Mouse (Mus musculus) CH12.LX (cell line): Measurements from ENCODE around the gene Tmem139.

Source experiments
- CTCF ChIP-seq, 2 experiments: IDR thresholded peaks in 1 of 2; conservative IDR thresholded peaks in 1 of 2; 2 replicates each; pipeline ENCODE4 v1.5.1; 2011 to 2012; ENCODE audit warnings: low read depth in 2 of 2, low read length in 2 of 2, improper control_type of control experiment in 1 of 2, inconsistent platforms in 1 of 2, mild to moderate bottlenecking in 1 of 2, moderate library complexity in 1 of 2
- EP300 ChIP-seq: IDR thresholded peaks from 2 replicates; pipeline ENCODE4 v1.6.1; 2011; ENCODE audit warnings: low read length, improper control_type of control experiment
- MAZ ChIP-seq: IDR thresholded peaks from 2 replicates; pipeline ENCODE4 v1.6.1; 2012; ENCODE audit warnings: low read depth, mild to moderate bottlenecking, inconsistent platforms, low read length, improper control_type of control experiment, moderate library complexity
- MYC ChIP-seq: IDR thresholded peaks from 2 replicates; pipeline ENCODE4 v1.6.1; 2011; ENCODE audit warnings: low read depth, mild to moderate bottlenecking, improper control_type of control experiment, low read length
- NRF1 ChIP-seq: IDR thresholded peaks from 2 replicates; pipeline ENCODE4 v1.6.1; 2014; ENCODE audit warnings: low read depth, mild to moderate bottlenecking, inconsistent platforms, low read length, improper control_type of control experiment, moderate library complexity
- POLR2A ChIP-seq: IDR thresholded peaks from 2 replicates; pipeline ENCODE4 v1.6.1; 2011; ENCODE audit warnings: low read depth, mild to moderate bottlenecking, improper control_type of control experiment, low read length
- POLR2AphosphoS2 ChIP-seq: IDR thresholded peaks from 2 replicates; pipeline ENCODE4 v1.6.1; 2011; ENCODE audit warnings: low read depth, low read length, improper control_type of control experiment
- SIN3A ChIP-seq: IDR thresholded peaks from 2 replicates; pipeline ENCODE4 v1.6.1; 2012; ENCODE audit warnings: low read length, improper control_type of control experiment, inconsistent platforms
- TCF12 ChIP-seq: IDR thresholded peaks from 2 replicates; pipeline ENCODE4 v1.6.1; 2014; ENCODE audit warnings: low read depth, mild to moderate bottlenecking, inconsistent platforms, low read length, improper control_type of control experiment
- ZC3H11A ChIP-seq: IDR thresholded peaks from 2 replicates; pipeline ENCODE4 v1.6.1; 2012; ENCODE audit warnings: low read depth, mild to moderate bottlenecking, inconsistent platforms, low read length, improper control_type of control experiment
- ZKSCAN1 ChIP-seq: IDR thresholded peaks from 2 replicates; pipeline ENCODE4 v1.6.1; 2012; ENCODE audit warnings: low read depth, inconsistent platforms, low read length, improper control_type of control experiment, borderline replicate concordance

DNA sequence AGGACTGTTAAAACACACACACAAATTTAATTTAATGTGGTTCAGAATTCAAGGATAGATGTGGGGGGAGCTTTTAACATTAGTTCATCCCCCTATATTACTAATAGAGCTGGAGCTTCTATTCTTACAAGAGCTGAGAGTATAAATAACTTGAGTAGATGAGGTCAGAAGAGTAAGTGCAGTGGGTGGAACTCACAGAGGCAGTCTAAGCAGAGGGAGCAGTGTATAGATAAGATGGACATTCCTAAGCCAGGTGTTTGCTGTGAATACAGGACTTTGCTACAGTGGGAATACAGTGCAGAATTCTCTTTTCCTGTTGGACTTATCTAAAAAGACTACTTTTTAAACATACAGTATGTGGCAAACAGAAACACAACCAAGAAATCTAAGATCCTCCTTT is 9.0 kb downstream of the Tmem139 start:
- TF ChIP-seq POLR2A = no peak
- TF ChIP-seq CTCF (conservative IDR thresholded peaks at IDR 0.05 in 1 of 2, IDR thresholded peaks at IDR 0.05 in 1 of 2; ENCODE audit: low read depth in 2 of 2, low read length in 2 of 2) = no peak
- TF ChIP-seq NRF1 = no peak
- no peak for TF ChIP-seq MYC
- no peak for TF ChIP-seq MAZ
- no peak for TF ChIP-seq EP300
- TF ChIP-seq SIN3A = no peak
- no peak for TF ChIP-seq ZC3H11A
- TF ChIP-seq ZKSCAN1 = no peak
- no peak for TF ChIP-seq TCF12
- no peak for TF ChIP-seq POLR2AphosphoS2
